Mouse (Mus musculus) left cerebral cortex, adult 6 months (tissue): Measurements from ENCODE around the gene Kif15. TPM values are rescaled to one million over a fixed set of nuclear protein-coding genes. Genes with fewer than 3 reads are reported as not detected.

Experiments
- long read RNA-seq, 2 experiments: library from polyadenylated mRNA; unstranded; transcript quantifications; one replicate each; pipeline ENCODE4 v2.0.0; 2019 to 2020
- polyA plus RNA-seq: library from polyadenylated mRNA; unstranded; fragments of <200 nt; fragmentation: Nextera tagmentation; gene quantifications from 2 replicates; pipeline ENCODE4 v1.2.3, GENCODE M21; 2021

The Kif15 gene
- 0.23 TPM in 1 of 2 replicates, not detected in the other for polyA plus RNA-seq
- long read RNA-seq, experiment 1, partial matches to known transcripts = 0 of 1 reads
- long read RNA-seq, experiment 1, other reads (novel, unspliced or antisense) = 1 of 1 reads
- long read RNA-seq, experiment 2 = 0 reads

GRCm38 (mm10) chr9:122950643-122951475 is at the start of gene Kif15, which contains the start of gene 1110059G10Rik:
Gene Kif15, plus strand, starts transcription at chr9:122951046.
Gene 1110059G10Rik, minus strand, starts transcription at chr9:122951000.

GRCm38 (mm10) chr9:122922936-122923381 is 27.9 kb upstream of the Kif15 start, which contains the start of gene Zfp105:
Gene Zfp105, plus strand, starts transcription at chr9:122923072.

GRCm38 (mm10) chr9:123020995-123021631 is 70.3 kb downstream of the Kif15 start, which contains the start of gene Tmem42:
Gene Tmem42, plus strand, starts transcription at chr9:123021326.

GRCm38 (mm10) chr9:123034426-123034825 is 83.6 kb downstream of the Kif15 start, which contains the start of gene Tgm4:
Gene Tgm4, plus strand, starts transcription at chr9:123034726.

Other genes with a start within 250 kb of the Kif15 start
- not detected in 2 replicates for gene Topaz1, start 203.7 kb upstream of the Kif15 start, polyA plus RNA-seq
- 10.9 and 12.9 TPM in 2 replicates for gene Tcaim, start 145.5 kb upstream of the Kif15 start, polyA plus RNA-seq
- gene Gm35549, start 107.0 kb upstream of the Kif15 start, polyA plus RNA-seq = not detected in 2 replicates
- 15.1 and 19.1 TPM in 2 replicates for gene Zfp445, start 85.0 kb upstream of the Kif15 start, polyA plus RNA-seq
- 0.23 and 0.25 TPM in 2 replicates for gene Zkscan7, start 65.4 kb upstream of the Kif15 start, polyA plus RNA-seq
- gene Zfp105, start 28.0 kb upstream of the Kif15 start, polyA plus RNA-seq = 4.3 and 5.0 TPM in 2 replicates
- 20.8 and 29.6 TPM in 2 replicates for gene 1110059G10Rik, start within 50 bp of the Kif15 start, polyA plus RNA-seq
- gene Tmem42, start 70.3 kb downstream of the Kif15 start, polyA plus RNA-seq = 50.7 and 58.4 TPM in 2 replicates
- 0.31 and 0.38 TPM in 2 replicates for gene Tgm4, start 83.7 kb downstream of the Kif15 start, polyA plus RNA-seq
- 58.2 and 64.3 TPM in 2 replicates for gene Zdhhc3, start 162.2 kb downstream of the Kif15 start, polyA plus RNA-seq
- gene Exosc7, start 162.2 kb downstream of the Kif15 start, polyA plus RNA-seq = 58.6 and 82.2 TPM in 2 replicates
- 0.41 TPM in 1 of 2 replicates, not detected in the other for gene Clec3b, start 199.9 kb downstream of the Kif15 start, polyA plus RNA-seq